Mouse (Mus musculus) embryonic fibroblast, embryonic 13.5 days (primary cell): ENCODE measurements around the gene Sugct. TPM values are rescaled to one million over a fixed set of nuclear protein-coding genes. Genes with fewer than 3 reads are reported as not detected.

ENCODE experiments used
- H3K27ac ChIP-seq: 2 replicates; pipeline ENCODE4 v1.5.1; 2012; ENCODE audit warnings: low read length, control low read depth, inconsistent platforms; ENCODE audit not compliant: insufficient read depth
- H3K4me1 ChIP-seq: 2 replicates; pipeline ENCODE4 v1.6.1; 2011; ENCODE audit warnings: low read length; ENCODE audit not compliant: control insufficient read depth, insufficient read depth
- H3K4me3 ChIP-seq: 2 replicates; pipeline ENCODE4 v1.5.1; 2011; ENCODE audit warnings: mild to moderate bottlenecking, control low read depth, low read length; ENCODE audit not compliant: insufficient read depth
- CTCF ChIP-seq: IDR thresholded peaks from 2 replicates; pipeline ENCODE4 v1.5.1; 2011; ENCODE audit warnings: mild to moderate bottlenecking, control low read depth, low read length, moderate library complexity, borderline replicate concordance; ENCODE audit not compliant: insufficient read depth
- POLR2A ChIP-seq: IDR thresholded peaks from 2 replicates; pipeline ENCODE4 v1.6.1; 2011; ENCODE audit warnings: low read depth, mild to moderate bottlenecking, control low read depth, low read length, moderate library complexity
- polyA plus RNA-seq: library from polyadenylated mRNA; stranded (reverse); fragments of >200 nt; gene quantifications from 2 replicates; pipeline ENCODE4 v1.2.4, GENCODE M21; 2011; ENCODE audit warnings: low read depth; ENCODE audit not compliant: missing spikeins, insufficient read length

The Sugct gene
- polyA plus RNA-seq, 1 experiment = 2.1 TPM

DNA sequence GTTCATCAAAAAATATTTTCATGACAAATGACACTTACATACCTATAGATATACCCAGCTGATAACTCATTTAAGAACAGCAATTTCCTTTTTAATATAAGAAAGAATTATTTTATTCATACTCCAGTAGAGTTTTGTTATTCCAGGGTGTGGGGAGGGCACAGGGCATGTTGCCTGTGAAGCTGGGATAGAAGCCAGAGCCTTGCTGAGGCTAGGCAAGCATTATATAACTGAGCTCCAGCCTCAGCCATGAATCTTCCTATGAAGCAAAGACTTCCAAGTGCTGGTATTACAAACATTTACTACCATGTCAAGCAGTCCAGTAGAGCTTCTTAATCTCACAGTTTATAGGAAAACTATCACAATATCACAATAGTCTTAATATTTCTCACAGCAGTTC is 70.4 kb downstream of the Sugct start:
- Histone ChIP-seq H3K4me3 (no peak overlapping the region), H3K27ac (no peak overlapping the region), H3K4me1 (no peaks in the 10 kb centered on the region)
- TF ChIP-seq CTCF = no peak
- TF ChIP-seq POLR2A = no peak

DNA sequence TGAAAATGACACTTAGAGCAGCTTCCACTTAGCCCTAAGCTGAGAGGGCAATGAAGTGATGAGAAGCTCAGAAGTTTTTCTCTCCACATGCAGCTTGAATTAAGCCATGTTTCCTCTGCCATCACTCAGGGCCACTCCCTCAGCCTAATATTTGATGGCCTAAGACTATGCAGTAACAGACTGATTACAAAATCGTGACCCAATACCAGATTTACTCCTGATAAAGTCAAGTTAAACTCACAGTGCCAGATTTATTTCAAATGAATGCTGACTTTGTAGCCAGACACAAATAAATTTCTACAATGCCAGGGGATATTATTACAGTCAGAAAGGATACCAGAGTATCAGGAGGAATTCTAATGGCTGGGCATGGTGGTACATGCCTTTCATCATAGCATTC is 89.1 kb downstream of the Sugct start:
- H3K4me3 ChIP-seq = no peak overlapping the region
- TF ChIP-seq POLR2A (no peak), CTCF (no peak)
- H3K4me1 ChIP-seq = peaks cover 8% of the 10 kb centered on the region
- peak overlapping the region; percentile 93 for H3K27ac ChIP-seq

DNA sequence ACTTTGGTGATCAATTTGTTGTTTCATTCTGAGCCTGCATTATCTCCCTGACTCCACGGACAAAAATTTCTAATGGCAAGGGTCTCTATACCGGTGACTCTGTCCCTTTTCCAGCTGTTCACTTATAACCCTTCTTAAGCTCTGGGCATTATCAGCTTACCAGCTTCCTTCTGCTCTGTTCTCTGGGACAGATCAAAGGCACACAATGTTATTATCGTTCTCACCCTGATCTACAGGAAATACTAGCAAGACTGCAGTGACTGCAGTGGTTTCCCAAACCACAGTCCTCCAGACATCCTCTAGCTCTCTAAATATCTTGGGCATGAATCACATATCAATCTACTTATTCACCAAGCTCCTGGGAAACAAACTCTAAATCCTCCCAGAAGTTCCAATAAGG is 90.7 kb downstream of the Sugct start:
- no peak overlapping the region for H3K4me3 ChIP-seq
- no peak for TF ChIP-seq CTCF
- TF ChIP-seq POLR2A = no peak
- H3K4me1 ChIP-seq = peaks cover 8% of the 10 kb centered on the region
- peak overlapping the region; percentile 86 for H3K27ac ChIP-seq

DNA sequence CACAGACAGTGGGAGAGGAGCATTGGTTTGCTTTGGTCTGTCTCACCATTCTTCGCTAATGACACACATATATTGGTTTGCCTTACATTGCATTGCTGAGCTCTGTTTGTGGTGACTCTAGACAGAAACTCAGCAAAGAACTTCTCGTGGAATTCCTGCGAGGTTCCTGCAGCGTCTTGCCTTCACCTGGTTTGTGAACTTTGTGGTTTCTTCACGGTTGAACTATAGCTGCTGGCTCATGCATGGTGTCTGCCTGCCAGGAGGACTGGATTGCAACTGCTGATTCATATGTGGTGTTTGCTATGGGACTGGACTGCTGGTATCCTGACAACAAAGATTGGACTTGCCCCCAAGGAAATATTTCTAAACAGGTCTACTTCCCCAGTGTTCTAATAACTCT is 91.6 kb downstream of the Sugct start:
- Histone ChIP-seq H3K27ac (peak overlapping the region; percentile 61; the same call in 1 of the 2 replicates), H3K4me1 (peaks cover 8% of the 10 kb centered on the region), H3K4me3 (no peak overlapping the region)
- TF ChIP-seq CTCF = no peak
- TF ChIP-seq POLR2A = no peak

DNA sequence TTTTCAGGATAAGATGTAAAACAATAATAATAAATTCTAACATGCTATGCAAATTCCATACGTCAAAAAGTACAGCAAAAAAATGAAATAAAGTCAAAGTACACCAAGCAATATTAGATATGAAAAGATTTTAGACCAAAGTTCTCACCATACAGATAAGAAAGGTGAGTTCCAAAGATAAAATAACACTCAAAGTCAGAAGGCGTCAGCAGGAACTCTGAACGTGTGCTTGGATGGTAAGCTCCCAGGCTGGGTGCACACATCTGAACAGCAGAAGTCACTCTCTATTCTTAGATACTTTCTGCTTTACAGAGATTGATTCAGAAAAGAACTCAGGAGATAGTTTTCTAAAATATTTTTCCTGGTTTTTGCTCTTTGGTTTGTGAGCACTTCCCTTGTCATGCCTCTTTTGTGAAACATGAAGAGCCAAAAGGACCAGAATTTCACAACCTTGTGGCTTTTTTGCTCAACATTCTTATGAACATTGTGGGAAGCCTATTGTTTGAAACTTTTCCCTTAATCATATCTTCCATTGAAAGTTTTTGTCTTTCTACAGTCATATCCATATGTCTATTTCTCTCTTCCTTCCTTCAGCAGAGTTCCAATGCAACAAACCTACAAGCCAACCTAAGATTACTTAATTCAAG is 110.0 kb downstream of the Sugct start:
- Histone ChIP-seq H3K4me1 (no peaks in the 10 kb centered on the region), H3K27ac (0 out of 2 replicates have a peak overlapping the region, but pooled peaks have one; percentile 26), H3K4me3 (no peak overlapping the region)
- TF ChIP-seq CTCF (no peak), POLR2A (no peak)

DNA sequence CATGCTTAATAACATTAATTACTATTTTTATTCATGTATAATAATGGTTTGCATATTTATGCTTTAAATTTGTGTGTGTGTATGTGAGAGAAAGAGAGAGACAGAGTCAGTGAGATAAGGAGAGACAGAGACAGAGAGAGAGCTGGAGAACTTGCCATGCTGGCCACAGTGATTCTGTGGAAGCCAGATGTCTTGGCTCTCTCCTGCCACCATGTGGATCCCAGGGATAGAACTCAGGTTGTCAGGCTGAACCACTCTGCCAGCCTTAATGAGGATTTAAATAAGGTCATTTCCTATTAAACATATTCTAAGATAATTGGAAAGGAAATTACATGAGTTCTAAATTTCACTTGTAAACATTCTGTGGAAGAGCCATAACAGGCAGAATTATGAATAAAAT is 110.5 kb downstream of the Sugct start:
- peak; percentile 61 for TF ChIP-seq CTCF
- TF ChIP-seq POLR2A = no peak
- Histone ChIP-seq H3K27ac (no peak overlapping the region), H3K4me3 (no peak overlapping the region), H3K4me1 (no peaks in the 10 kb centered on the region)

DNA sequence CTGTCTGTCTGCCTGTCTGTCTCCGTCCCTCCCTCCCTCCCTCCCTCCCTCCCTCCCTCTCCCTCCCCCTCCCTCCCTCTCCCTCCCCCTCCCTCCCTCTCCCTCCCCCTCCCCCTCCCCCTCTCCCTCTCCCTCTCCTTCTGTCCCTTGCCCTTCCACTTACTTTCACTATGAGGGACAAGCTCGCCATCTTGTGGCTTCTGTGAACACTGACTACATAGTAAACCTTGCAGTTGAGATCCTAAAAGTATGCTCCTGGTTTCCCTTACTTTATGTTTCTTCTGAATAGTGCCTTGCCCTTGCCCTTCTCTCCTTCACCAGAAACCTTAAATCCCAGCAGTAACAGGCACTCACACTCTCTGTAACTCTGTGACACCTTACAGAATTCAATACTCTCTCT is 113.7 kb downstream of the Sugct start:
- H3K27ac ChIP-seq = no peak overlapping the region
- no peaks in the 10 kb centered on the region for H3K4me1 ChIP-seq
- H3K4me3 ChIP-seq = no peak overlapping the region
- TF ChIP-seq POLR2A (no peak), CTCF (no peak)

DNA sequence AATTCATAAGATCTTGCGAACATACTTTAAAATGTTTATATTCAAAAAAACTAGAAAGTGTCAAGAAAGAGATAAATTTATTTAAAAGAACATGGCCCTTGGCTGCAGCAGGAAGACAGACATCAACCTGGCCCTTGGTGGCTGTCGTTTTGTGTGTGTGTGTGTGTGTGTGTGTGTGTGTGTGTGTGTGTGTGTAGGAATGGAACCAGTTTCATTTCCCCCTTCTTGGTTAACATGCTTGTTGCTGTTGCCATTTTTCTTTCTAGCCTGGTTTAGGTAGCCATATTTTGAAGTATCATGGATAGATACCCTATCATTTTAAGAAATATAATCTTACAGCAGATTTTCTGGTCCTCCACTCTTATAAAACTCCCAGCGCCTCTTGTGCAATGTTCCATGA is 136.0 kb downstream of the Sugct start:
- Histone ChIP-seq H3K27ac (no peak overlapping the region), H3K4me1 (no peaks in the 10 kb centered on the region), H3K4me3 (no peak overlapping the region)
- TF ChIP-seq POLR2A (no peak), CTCF (no peak)

DNA sequence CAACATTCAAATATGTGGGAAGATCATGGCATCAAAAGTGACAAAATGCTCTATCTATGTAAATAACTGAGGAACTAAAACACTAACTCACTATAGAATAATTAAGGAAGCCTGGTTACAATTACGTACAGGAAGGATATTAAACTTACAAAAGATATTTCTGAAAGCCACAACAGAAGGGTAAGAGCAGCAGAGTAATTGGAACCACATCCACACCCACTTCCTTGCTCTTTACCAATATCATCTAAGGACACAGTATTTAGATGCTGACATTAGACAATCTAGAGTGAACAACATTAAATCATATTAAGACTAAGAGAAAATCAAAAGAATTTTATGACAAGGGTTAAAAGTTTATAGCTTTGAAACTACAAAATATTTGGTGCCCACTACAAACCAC is 159.0 kb downstream of the Sugct start:
- no peak overlapping the region for H3K4me3 ChIP-seq
- H3K27ac ChIP-seq = no peak overlapping the region
- H3K4me1 ChIP-seq = no peaks in the 10 kb centered on the region
- TF ChIP-seq CTCF (no peak), POLR2A (no peak)

DNA sequence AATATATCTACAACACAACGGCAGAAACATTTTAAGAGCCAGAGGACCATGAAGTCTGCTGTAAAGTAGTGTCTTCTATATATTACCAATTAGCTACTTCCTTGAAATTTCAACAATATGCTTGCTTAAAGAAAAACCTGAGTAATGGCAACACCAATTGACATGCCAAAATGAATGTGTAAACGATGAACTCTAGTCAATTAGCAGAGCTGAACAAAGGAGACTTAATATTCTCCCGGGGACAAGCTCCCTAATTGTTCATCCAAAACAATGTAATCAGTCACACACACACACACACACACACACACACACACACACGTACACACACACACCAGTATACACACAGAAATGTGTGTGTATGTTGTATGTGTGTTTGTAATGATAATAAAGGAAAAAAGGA is 160.5 kb downstream of the Sugct start:
- TF ChIP-seq CTCF = no peak
- no peak for TF ChIP-seq POLR2A

More for the DNA sequence above, 160.5 kb downstream of the Sugct start:
- H3K4me3 ChIP-seq = no peak overlapping the region
- no peaks in the 10 kb centered on the region for H3K4me1 ChIP-seq
- no peak overlapping the region for H3K27ac ChIP-seq
